Mouse (Mus musculus) heart, adult 2 months (tissue): ENCODE results near the gene Atp6v0d1.

Source experiments
- CTCF ChIP-seq: fragments of 200-600 bp; IDR thresholded peaks from 2 replicates; pipeline ENCODE4 v1.8.1; 2022; ENCODE audit warnings: antibody characterized with exemption, mild to moderate bottlenecking, moderate library complexity
- POLR2A ChIP-seq: fragments of 200-500 bp; IDR thresholded peaks from 2 replicates; pipeline ENCODE4 v1.6.1; 2011; ENCODE audit warnings: mild to moderate bottlenecking, low read depth, low read length, control low read depth; ENCODE audit not compliant: insufficient read depth

DNA sequence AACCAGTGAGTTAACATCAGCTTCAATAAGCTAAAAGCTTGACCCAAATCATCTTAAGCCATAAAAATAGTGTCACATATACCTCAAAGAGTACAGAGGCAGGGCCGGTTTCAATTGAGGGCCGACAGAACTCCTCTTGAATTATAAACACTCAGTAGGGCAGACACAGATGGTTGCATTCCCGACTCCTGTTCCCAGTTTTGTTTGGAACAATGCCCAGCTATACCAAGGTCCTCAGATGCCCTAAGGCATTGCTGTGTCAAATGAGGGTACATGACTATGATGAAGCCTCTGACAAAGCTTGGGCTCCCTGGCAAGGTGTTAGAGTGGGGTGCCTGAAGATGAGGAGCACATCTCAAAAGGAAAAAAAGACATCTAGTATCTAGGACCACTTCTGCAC, 9.7 kb upstream of the Atp6v0d1 start:
- TF ChIP-seq POLR2A (no peak), CTCF (no peak)
